Mouse (Mus musculus): ENCODE results near the gene Eif4b. TPM values are rescaled to one million over a fixed set of nuclear protein-coding genes. Genes with fewer than 3 reads are reported as not detected.

Eif4b gene
- total and polyA plus RNA-seq, 3 experiments = 536 to 652 (median 555) TPM

GRCm38 (mm10) chr15:102091063-102091679 lies 17.6 kb downstream of the Eif4b start:
- H3K4me1 ChIP-seq (ENCODE audit: control insufficient read depth in 1 of 2, insufficient read depth in 2 of 2) = peaks cover 12 to 77% of the 10 kb centered on the region in 2 experiments
- peak overlapping the region; percentile 29; the same call in 1 of the 2 replicates for H3K4me2 ChIP-seq (ENCODE audit: insufficient read depth, low read depth, poor library complexity, severe bottlenecking)
- DNase-seq (ENCODE audit: extremely low read depth) = peak; percentile 69
- no peak overlapping the region for H3K4me3 ChIP-seq (replicated peaks in 1 of 3; ENCODE audit: low read depth in 2 of 3, low read length in 2 of 3, poor library complexity in 1 of 3)
- peaks cover 21% of the 10 kb centered on the region for H3K79me2 ChIP-seq (replicated peaks; ENCODE audit: control insufficient read depth, extremely low read depth, insufficient read depth, poor library complexity, severe bottlenecking)
- TF ChIP-seq BHLHE40 (IDR thresholded peaks at IDR 0.05; ENCODE audit: low read depth, low read length) = peak; percentile 56
- TF ChIP-seq PAX5 (IDR thresholded peaks at IDR 0.05; ENCODE audit: low read length) = no peak
- peak; percentile 81 for TF ChIP-seq ETS1 (conservative IDR thresholded peaks at IDR 0.05; ENCODE audit: low read depth, low read length)
- no peak for TF ChIP-seq NRF1 (IDR thresholded peaks at IDR 0.05; ENCODE audit: low read depth, low read length)
- TF ChIP-seq EP300 (IDR thresholded peaks at IDR 0.05; ENCODE audit: low read length) = peak; percentile 86
- TF ChIP-seq ZC3H11A (IDR thresholded peaks at IDR 0.05; ENCODE audit: low read depth, low read length) = no peak
- peak; percentile 79 for TF ChIP-seq JUN (IDR thresholded peaks at IDR 0.05; ENCODE audit: insufficient read depth, low read depth, low read length)
- TF ChIP-seq SIN3A (IDR thresholded peaks at IDR 0.05; ENCODE audit: low read length) = peak; percentile 70; the same call in 1 of the 2 replicates
- TF ChIP-seq IRF4 (IDR thresholded peaks at IDR 0.05; ENCODE audit: low read depth, low read length) = peak; percentile 66; the same call in 1 of the 2 replicates
- no peak for TF ChIP-seq ZNF384 (IDR thresholded peaks at IDR 0.05; ENCODE audit: low read depth, low read length)
- TF ChIP-seq USF2 (conservative IDR thresholded peaks at IDR 0.05; ENCODE audit: low read depth, low read length) = no peak
- peak; percentile 43; the same call in 1 of the 2 replicates for TF ChIP-seq MYC (IDR thresholded peaks at IDR 0.05; ENCODE audit: low read depth, low read length)
- TF ChIP-seq JUND (conservative IDR thresholded peaks at IDR 0.05; ENCODE audit: low read depth, low read length) = peak; percentile 78
- peak; percentile 55; the same call in 1 of the 2 replicates for TF ChIP-seq MXI1 (IDR thresholded peaks at IDR 0.05; ENCODE audit: low read depth, low read length)
- TF ChIP-seq USF1 (IDR thresholded peaks at IDR 0.05; ENCODE audit: low read depth, low read length) = peak; percentile 4; the same call in 1 of the 2 replicates
- no peak for TF ChIP-seq MEF2A (IDR thresholded peaks at IDR 0.05; ENCODE audit: borderline replicate concordance, low read depth, low read length)
- TF ChIP-seq ELF1 (IDR thresholded peaks at IDR 0.05; ENCODE audit: low read depth, low read length) = peak; percentile 55; the same call in 1 of the 2 replicates
- peak; percentile 78 for TF ChIP-seq TCF12 (IDR thresholded peaks at IDR 0.05; ENCODE audit: low read depth, low read length)
- TF ChIP-seq KAT2A (IDR thresholded peaks at IDR 0.05; ENCODE audit: insufficient replicate concordance, low read length) = no peak
- H3K36me3 ChIP-seq (replicated peaks in 1 of 2; ENCODE audit: control insufficient read depth in 1 of 2, insufficient read depth in 1 of 2, low read length in 1 of 2) = peaks cover 90 to 100% of the 10 kb centered on the region in 2 experiments
- no peaks in the 10 kb centered on the region for H3K27me3 ChIP-seq (replicated peaks)
- in situ Hi-C loops (cut with MboI; ENCODE audit: low pct_ligation_motif_present, low pct_unique_long_range_greater_than_20kb, low sequenced_read_pairs) (no loop called here), dilution Hi-C loops (cut with MboI; ENCODE audit: extremely low pct_ligation_motif_present, extremely low pct_unique_long_range_greater_than_20kb, low sequenced_read_pairs) (no loop called here)
- peak overlapping the region; percentile 83 for H3K27ac ChIP-seq (ENCODE audit: insufficient read depth, low read depth)
- no peaks in the 10 kb centered on the region for H3K9me3 ChIP-seq (replicated peaks; ENCODE audit: low read length)
- no peak overlapping the region for H3K9ac ChIP-seq (ENCODE audit: insufficient read depth, low read depth)

GRCm38 (mm10) chr15:102091688-102092087 lies 18.1 kb downstream of the Eif4b start:
- in situ Hi-C loops (cut with MboI; ENCODE audit: low pct_ligation_motif_present, low pct_unique_long_range_greater_than_20kb, low sequenced_read_pairs) (no loop called here), dilution Hi-C loops (cut with MboI; ENCODE audit: extremely low pct_ligation_motif_present, extremely low pct_unique_long_range_greater_than_20kb, low sequenced_read_pairs) (no loop called here)
- no peaks in the 10 kb centered on the region for H3K27me3 ChIP-seq (replicated peaks)
- no peak for TF ChIP-seq GABPA (IDR thresholded peaks at IDR 0.05; ENCODE audit: insufficient replicate concordance, low read depth, low read length)
- TF ChIP-seq ELF1 (IDR thresholded peaks at IDR 0.05; ENCODE audit: low read depth, low read length) = no peak
- no peak for TF ChIP-seq CTCF (conservative IDR thresholded peaks at IDR 0.05 in 1 of 2, IDR thresholded peaks at IDR 0.05 in 1 of 2; ENCODE audit: low read depth in 2 of 2, low read length in 2 of 2)
- TF ChIP-seq RCOR1 (conservative IDR thresholded peaks at IDR 0.05; ENCODE audit: low read depth, low read length) = no peak
- TF ChIP-seq MAFK (IDR thresholded peaks at IDR 0.05; ENCODE audit: insufficient replicate concordance, low read length) = no peak
- no peak for TF ChIP-seq MEF2A (IDR thresholded peaks at IDR 0.05; ENCODE audit: borderline replicate concordance, low read depth, low read length)
- TF ChIP-seq ZC3H11A (IDR thresholded peaks at IDR 0.05; ENCODE audit: low read depth, low read length) = no peak
- no peak for TF ChIP-seq UBTF (IDR thresholded peaks at IDR 0.05; ENCODE audit: low read depth, low read length)
- TF ChIP-seq MYC (IDR thresholded peaks at IDR 0.05; ENCODE audit: low read depth, low read length) = no peak
- no peak for TF ChIP-seq JUND (conservative IDR thresholded peaks at IDR 0.05; ENCODE audit: low read depth, low read length)
- no peak; the same call in 1 of the 2 replicates for TF ChIP-seq SIN3A (IDR thresholded peaks at IDR 0.05; ENCODE audit: low read length)
- no peaks in the 10 kb centered on the region for H3K9me3 ChIP-seq (replicated peaks; ENCODE audit: low read length)
- no peak overlapping the region for H3K4me3 ChIP-seq (replicated peaks in 1 of 3; ENCODE audit: low read depth in 2 of 3, low read length in 2 of 3, poor library complexity in 1 of 3)
- H3K79me2 ChIP-seq (replicated peaks; ENCODE audit: control insufficient read depth, extremely low read depth, insufficient read depth, poor library complexity, severe bottlenecking) = peaks cover 18% of the 10 kb centered on the region
- no peak overlapping the region for H3K4me2 ChIP-seq (ENCODE audit: insufficient read depth, low read depth, poor library complexity, severe bottlenecking)
- no peak overlapping the region for H3K9ac ChIP-seq (ENCODE audit: insufficient read depth, low read depth)
- H3K36me3 ChIP-seq (replicated peaks in 1 of 2; ENCODE audit: control insufficient read depth in 1 of 2, insufficient read depth in 1 of 2, low read length in 1 of 2) = peaks cover 91 to 98% of the 10 kb centered on the region in 2 experiments
- peak overlapping the region; percentile 65 for H3K27ac ChIP-seq (ENCODE audit: insufficient read depth, low read depth)
- no peak for DNase-seq (ENCODE audit: extremely low read depth)
- peaks cover 12 to 77% of the 10 kb centered on the region in 2 experiments for H3K4me1 ChIP-seq (ENCODE audit: control insufficient read depth in 1 of 2, insufficient read depth in 2 of 2)
